Mouse (Mus musculus): Measurements from ENCODE around the gene Ccdc38. TPM values are rescaled to one million over a fixed set of nuclear protein-coding genes. Genes with fewer than 3 reads are reported as not detected.

Ccdc38 gene
- 0.31 and 0.36 TPM in 2 replicates for polyA plus RNA-seq (2016; fragmentation: Nextera tagmentation; extraction: Ambion mirVana)

GRCm38 (mm10) chr10:93540431-93541210 is at the start of gene Ccdc38:
Gene Ccdc38 (plus strand): TSS chr10:93540632.
- H3K27ac ChIP-seq (replicated peaks) = peak within 1 kb of the TSS; percentile 74
- peaks cover 41% of the 10 kb centered on the region for H3K27me3 ChIP-seq (ENCODE audit: low read depth, poor library complexity, severe bottlenecking)
- no peaks in the 10 kb centered on the region for H3K36me3 ChIP-seq
- 65% methylated on average over 17 of the region's 17 CpGs for WGBS
- peaks cover 38% of the 10 kb centered on the region for H3K4me1 ChIP-seq
- DNase-seq (ENCODE audit: low spot score) = no peak
- peak within 1 kb of the TSS; percentile 53 for H3K4me3 ChIP-seq
- H3K9me3 ChIP-seq (replicated peaks) = no peaks in the 10 kb centered on the region

GRCm38 (mm10) chr10:93500864-93501263 is 39.6 kb upstream of the Ccdc38 start:
- Histone ChIP-seq H3K4me1 (0 out of 2 replicates have a peak, but pooled peaks cover 5% of the 10 kb centered on the region), H3K27ac (replicated peaks) (no peak overlapping the region), H3K9me3 (replicated peaks) (no peaks in the 10 kb centered on the region), H3K27me3 (ENCODE audit: low read depth, poor library complexity, severe bottlenecking) (no peaks in the 10 kb centered on the region), H3K36me3 (no peaks in the 10 kb centered on the region), H3K4me3 (no peak overlapping the region)
- DNase-seq (ENCODE audit: low spot score) = no peak
- 68% methylated on average over 10 of the region's 10 CpGs for WGBS

- WGBS = 75% methylated on average over 10 of the region's 10 CpGs
- Histone ChIP-seq H3K27ac (replicated peaks) (no peak overlapping the region), H3K36me3 (no peaks in the 10 kb centered on the region), H3K27me3 (ENCODE audit: low read depth, poor library complexity, severe bottlenecking) (no peaks in the 10 kb centered on the region), H3K9me3 (replicated peaks) (no peaks in the 10 kb centered on the region), H3K4me3 (no peak overlapping the region), H3K4me1 (0 out of 2 replicates have a peak, but pooled peaks cover 5% of the 10 kb centered on the region)
- DNase-seq (ENCODE audit: low spot score) = no peak
Observed at GRCm38 (mm10) chr10:93501346-93501745, 39.1 kb upstream of the Ccdc38 start.

- no peaks in the 10 kb centered on the region for H3K27me3 ChIP-seq (ENCODE audit: low read depth, poor library complexity, severe bottlenecking)
- H3K4me3 ChIP-seq = no peak overlapping the region
- 87% methylated on average over 7 of the region's 7 CpGs for WGBS
- no peak overlapping the region for H3K27ac ChIP-seq (replicated peaks)
- no peaks in the 10 kb centered on the region for H3K36me3 ChIP-seq
- no peak for DNase-seq (ENCODE audit: low spot score)
- H3K9me3 ChIP-seq (replicated peaks) = no peaks in the 10 kb centered on the region
- H3K4me1 ChIP-seq = no peaks in the 10 kb centered on the region
Observed at GRCm38 (mm10) chr10:93508383-93508970, 32.0 kb upstream of the Ccdc38 start.

- no peaks in the 10 kb centered on the region for H3K36me3 ChIP-seq
- no peak for DNase-seq (ENCODE audit: low spot score)
- H3K9me3 ChIP-seq (replicated peaks) = no peaks in the 10 kb centered on the region
- H3K27me3 ChIP-seq (ENCODE audit: low read depth, poor library complexity, severe bottlenecking) = no peaks in the 10 kb centered on the region
- H3K4me3 ChIP-seq = no peak overlapping the region
- H3K27ac ChIP-seq (replicated peaks) = no peak overlapping the region
- H3K4me1 ChIP-seq = no peaks in the 10 kb centered on the region
- WGBS = 92% methylated on average over 15 of the region's 15 CpGs
Observed at GRCm38 (mm10) chr10:93509532-93510153, 30.8 kb upstream of the Ccdc38 start.

GRCm38 (mm10) chr10:93515419-93515818 is 25.0 kb upstream of the Ccdc38 start:
- Histone ChIP-seq H3K36me3 (no peaks in the 10 kb centered on the region), H3K4me1 (no peaks in the 10 kb centered on the region), H3K27ac (replicated peaks) (no peak overlapping the region), H3K4me3 (no peak overlapping the region), H3K9me3 (replicated peaks) (no peaks in the 10 kb centered on the region), H3K27me3 (ENCODE audit: low read depth, poor library complexity, severe bottlenecking) (no peaks in the 10 kb centered on the region)
- WGBS = 37% methylated on average over 1 of the region's 1 CpGs
- no peak for DNase-seq (ENCODE audit: low spot score)

GRCm38 (mm10) chr10:93515927-93516326 is 24.5 kb upstream of the Ccdc38 start:
- H3K9me3 ChIP-seq (replicated peaks) = no peaks in the 10 kb centered on the region
- no peak for DNase-seq (ENCODE audit: low spot score)
- 89% methylated on average over 12 of the region's 12 CpGs for WGBS
- H3K36me3 ChIP-seq = no peaks in the 10 kb centered on the region
- no peaks in the 10 kb centered on the region for H3K27me3 ChIP-seq (ENCODE audit: low read depth, poor library complexity, severe bottlenecking)
- H3K4me3 ChIP-seq = no peak overlapping the region
- H3K27ac ChIP-seq (replicated peaks) = no peak overlapping the region
- no peaks in the 10 kb centered on the region for H3K4me1 ChIP-seq

GRCm38 (mm10) chr10:93517754-93518153 is 22.7 kb upstream of the Ccdc38 start:
- no peaks in the 10 kb centered on the region for H3K4me1 ChIP-seq
- H3K9me3 ChIP-seq (replicated peaks) = no peaks in the 10 kb centered on the region
- no peak for DNase-seq (ENCODE audit: low spot score)
- no peak overlapping the region for H3K27ac ChIP-seq (replicated peaks)
- no peaks in the 10 kb centered on the region for H3K36me3 ChIP-seq
- no peaks in the 10 kb centered on the region for H3K27me3 ChIP-seq (ENCODE audit: low read depth, poor library complexity, severe bottlenecking)
- no peak overlapping the region for H3K4me3 ChIP-seq
- 79% methylated on average over 4 of the region's 4 CpGs for WGBS

GRCm38 (mm10) chr10:93518186-93518585 is 22.2 kb upstream of the Ccdc38 start:
- no peak overlapping the region for H3K4me3 ChIP-seq
- WGBS = 85% methylated on average over 4 of the region's 4 CpGs
- no peak for DNase-seq (ENCODE audit: low spot score)
- H3K27me3 ChIP-seq (ENCODE audit: low read depth, poor library complexity, severe bottlenecking) = no peaks in the 10 kb centered on the region
- H3K4me1 ChIP-seq = no peaks in the 10 kb centered on the region
- no peaks in the 10 kb centered on the region for H3K36me3 ChIP-seq
- H3K27ac ChIP-seq (replicated peaks) = no peak overlapping the region
- H3K9me3 ChIP-seq (replicated peaks) = no peaks in the 10 kb centered on the region

- Histone ChIP-seq H3K27me3 (ENCODE audit: low read depth, poor library complexity, severe bottlenecking) (no peaks in the 10 kb centered on the region), H3K4me1 (no peaks in the 10 kb centered on the region), H3K9me3 (replicated peaks) (no peaks in the 10 kb centered on the region), H3K36me3 (no peaks in the 10 kb centered on the region), H3K27ac (replicated peaks) (no peak overlapping the region), H3K4me3 (no peak overlapping the region)
- no peak for DNase-seq (ENCODE audit: low spot score)
- 89% methylated on average over 2 of the region's 2 CpGs for WGBS
Observed at GRCm38 (mm10) chr10:93518620-93519019, 21.8 kb upstream of the Ccdc38 start.

- DNase-seq (ENCODE audit: low spot score) = no peak
- no peaks in the 10 kb centered on the region for H3K9me3 ChIP-seq (replicated peaks)
- no peaks in the 10 kb centered on the region for H3K27me3 ChIP-seq (ENCODE audit: low read depth, poor library complexity, severe bottlenecking)
- H3K36me3 ChIP-seq = no peaks in the 10 kb centered on the region
- H3K4me3 ChIP-seq = no peak overlapping the region
- H3K4me1 ChIP-seq = no peaks in the 10 kb centered on the region
- WGBS = 91% methylated on average over 8 of the region's 8 CpGs
- no peak overlapping the region for H3K27ac ChIP-seq (replicated peaks)
Observed at GRCm38 (mm10) chr10:93519159-93519558, 21.3 kb upstream of the Ccdc38 start.

GRCm38 (mm10) chr10:93519756-93520155 is 20.7 kb upstream of the Ccdc38 start:
- H3K27me3 ChIP-seq (ENCODE audit: low read depth, poor library complexity, severe bottlenecking) = no peaks in the 10 kb centered on the region
- no peak overlapping the region for H3K4me3 ChIP-seq
- WGBS = 89% methylated on average over 5 of the region's 5 CpGs
- H3K27ac ChIP-seq (replicated peaks) = no peak overlapping the region
- no peaks in the 10 kb centered on the region for H3K36me3 ChIP-seq
- H3K9me3 ChIP-seq (replicated peaks) = no peaks in the 10 kb centered on the region
- DNase-seq (ENCODE audit: low spot score) = no peak
- no peaks in the 10 kb centered on the region for H3K4me1 ChIP-seq

GRCm38 (mm10) chr10:93520994-93521393 is 19.4 kb upstream of the Ccdc38 start:
- H3K4me1 ChIP-seq = no peaks in the 10 kb centered on the region
- no peak overlapping the region for H3K27ac ChIP-seq (replicated peaks)
- H3K27me3 ChIP-seq (ENCODE audit: low read depth, poor library complexity, severe bottlenecking) = no peaks in the 10 kb centered on the region
- H3K4me3 ChIP-seq = no peak overlapping the region
- H3K9me3 ChIP-seq (replicated peaks) = no peaks in the 10 kb centered on the region
- H3K36me3 ChIP-seq = no peaks in the 10 kb centered on the region
- WGBS = 78% methylated on average over 4 of the region's 4 CpGs
- no peak for DNase-seq (ENCODE audit: low spot score)

All from midbrain, embryonic 10.5 days (tissue).